Mouse (Mus musculus) intestine, postnatal 0 days (tissue): ENCODE data around the gene Gm15557. TPM values are rescaled to one million over a fixed set of nuclear protein-coding genes. Genes with fewer than 3 reads are reported as not detected.
A peak's percentile ranks its signal among the peaks of the same experiment; 100 is the strongest.

Experiments used
- ATAC-seq: fragments of 200-750 bp; cut with Nextera tagmentation; 2 replicates; pipeline ENCODE4 v1.8.0; 2017; ENCODE audit warnings: mild to moderate bottlenecking, moderate TSS enrichment, moderate library complexity
- H3K27ac ChIP-seq: fragments of 300-500 bp; sonication (generic); 2 replicates; pipeline ENCODE4 v1.5.1; 2014; ENCODE audit warnings: mild to moderate bottlenecking, low read depth, low read length, moderate library complexity
- H3K27me3 ChIP-seq: fragments of 300-500 bp; sonication (generic); replicated peaks from 2 replicates; pipeline ENCODE4 v1.6.1; 2014; ENCODE audit warnings: low read length, mixed read lengths; ENCODE audit not compliant: control insufficient read depth, insufficient read depth
- H3K36me3 ChIP-seq: fragments of 300-500 bp; sonication (generic); 2 replicates; pipeline ENCODE4 v1.6.1; 2014; ENCODE audit warnings: mild to moderate bottlenecking, moderate library complexity; ENCODE audit not compliant: control insufficient read depth, insufficient read depth
- H3K4me1 ChIP-seq: fragments of 300-500 bp; sonication (generic); replicated peaks from 2 replicates; pipeline ENCODE4 v1.6.1; 2014; ENCODE audit warnings: antibody characterized with exemption, low read length, mixed read lengths; ENCODE audit not compliant: control insufficient read depth, insufficient read depth
- H3K4me2 ChIP-seq: fragments of 300-500 bp; sonication (generic); replicated peaks from 2 replicates; pipeline ENCODE4 v1.6.1; 2014; ENCODE audit warnings: low read depth, mild to moderate bottlenecking, moderate library complexity
- H3K4me3 ChIP-seq: fragments of 300-500 bp; sonication (generic); 2 replicates; pipeline ENCODE4 v1.5.1; 2014; ENCODE audit warnings: low read depth, low read length
- H3K9ac ChIP-seq: fragments of 300-500 bp; sonication (generic); 2 replicates; pipeline ENCODE4 v1.6.1; 2014; ENCODE audit warnings: mild to moderate bottlenecking, low read depth, low read length
- H3K9me3 ChIP-seq: fragments of 300-500 bp; sonication (generic); 2 replicates; pipeline ENCODE4 v1.6.1; 2016; ENCODE audit warnings: mixed run types; ENCODE audit not compliant: control insufficient read depth
- CTCF ChIP-seq: sonication (generic); IDR thresholded peaks from 2 replicates; pipeline ENCODE4 v1.5.1; 2016; ENCODE audit warnings: low read depth, mild to moderate bottlenecking, control low read depth, antibody characterized with exemption, moderate library complexity
- WGBS: fragments of 180-500 bp; shearing (Covaris S2); extraction: QIAGEN DNeasy Blood & Tissue Kit; methylation state at CpG from one replicate; pipeline ENCODE4 v1.1.7; 2014; 5-methylcytosine and 5-hydroxymethylcytosine counted together
- polyA plus RNA-seq: library from polyadenylated mRNA; unstranded; fragments of >200 nt; fragmentation: Nextera tagmentation; extraction: Ambion mirVana; gene quantifications from 2 replicates; pipeline ENCODE4 v1.2.1, GENCODE M21; 2015

Gene Gm15557
- polyA plus RNA-seq, result not detected in 2 replicates

GRCm38 (mm10) chr2:155940681-155941080 is at the start of gene Gm15557:
Gm15557 (plus strand) TSS chr2:155940728.
- no peak within 1 kb of the TSS for H3K4me3 ChIP-seq
- no peaks in the 10 kb centered on the region for H3K36me3 ChIP-seq
- no peaks in the 10 kb centered on the region for H3K27me3 ChIP-seq
- 93% methylated on average over 3 of the region's 3 CpGs for WGBS
- H3K9me3 ChIP-seq, result no peaks in the 10 kb centered on the region
- no peak for TF ChIP-seq CTCF
- H3K4me2 ChIP-seq, result no peak within 1 kb of the TSS
- no peak within 1 kb of the TSS for H3K27ac ChIP-seq
- H3K9ac ChIP-seq, result no peak within 1 kb of the TSS
- H3K4me1 ChIP-seq, result no peaks in the 10 kb centered on the region
- no peak for ATAC-seq

- TF ChIP-seq CTCF, result no peak
- Histone ChIP-seq H3K4me3 (no peak overlapping the region), H3K27ac (no peak overlapping the region), H3K9me3 (no peaks in the 10 kb centered on the region), H3K27me3 (no peaks in the 10 kb centered on the region), H3K9ac (no peak overlapping the region), H3K4me2 (no peak overlapping the region), H3K4me1 (no peaks in the 10 kb centered on the region; the same call in 1 of the 2 replicates), H3K36me3 (peaks cover 33% of the 10 kb centered on the region)
- 57% methylated on average over 13 of the region's 13 CpGs for WGBS
- no peak for ATAC-seq
These were observed 46.1 kb upstream of the Gm15557 start for GRCm38 (mm10) chr2:155894307-155895045.

- Histone ChIP-seq H3K9me3 (no peaks in the 10 kb centered on the region), H3K27me3 (no peaks in the 10 kb centered on the region), H3K4me3 (no peak overlapping the region), H3K36me3 (peaks cover 38% of the 10 kb centered on the region), H3K9ac (no peak overlapping the region), H3K4me2 (no peak overlapping the region), H3K27ac (no peak overlapping the region), H3K4me1 (no peaks in the 10 kb centered on the region; the same call in 1 of the 2 replicates)
- no peak for ATAC-seq
- 71% methylated on average over 16 of the region's 16 CpGs for WGBS
- no peak for TF ChIP-seq CTCF
These were observed 45.3 kb upstream of the Gm15557 start for GRCm38 (mm10) chr2:155895046-155895735.

- peak; percentile 69 for ATAC-seq
- H3K9me3 ChIP-seq, result no peaks in the 10 kb centered on the region
- 57% methylated on average over 16 of the region's 16 CpGs for whole genome bisulfite sequencing
- H3K4me1 ChIP-seq, result 0 out of 2 replicates have a peak, but pooled peaks cover 5% of the 10 kb centered on the region
- H3K4me2 ChIP-seq, result no peak overlapping the region
- H3K27me3 ChIP-seq, result no peaks in the 10 kb centered on the region
- no peak overlapping the region for H3K4me3 ChIP-seq
- no peak overlapping the region for H3K9ac ChIP-seq
- TF ChIP-seq CTCF, result no peak
- peaks cover 42% of the 10 kb centered on the region for H3K36me3 ChIP-seq
- H3K27ac ChIP-seq, result no peak overlapping the region
These were observed 37.4 kb upstream of the Gm15557 start for GRCm38 (mm10) chr2:155902989-155903631.

GRCm38 (mm10) chr2:155903632-155904008 is 36.9 kb upstream of the Gm15557 start:
- Histone ChIP-seq H3K27me3 (no peaks in the 10 kb centered on the region), H3K4me3 (no peak overlapping the region), H3K4me2 (no peak overlapping the region), H3K9me3 (no peaks in the 10 kb centered on the region), H3K27ac (no peak overlapping the region), H3K36me3 (peaks cover 42% of the 10 kb centered on the region), H3K9ac (no peak overlapping the region), H3K4me1 (0 out of 2 replicates have a peak, but pooled peaks cover 5% of the 10 kb centered on the region)
- no peak for ATAC-seq
- no peak for TF ChIP-seq CTCF
- 85% methylated on average over 6 of the region's 6 CpGs for WGBS

GRCm38 (mm10) chr2:155914684-155915083 is 25.8 kb upstream of the Gm15557 start:
- no peaks in the 10 kb centered on the region for H3K27me3 ChIP-seq
- WGBS, result 88% methylated on average over 6 of the region's 6 CpGs
- no peaks in the 10 kb centered on the region for H3K4me1 ChIP-seq
- H3K4me3 ChIP-seq, result no peak overlapping the region
- no peak for TF ChIP-seq CTCF
- H3K4me2 ChIP-seq, result no peak overlapping the region
- no peaks in the 10 kb centered on the region for H3K9me3 ChIP-seq
- peaks cover 44% of the 10 kb centered on the region for H3K36me3 ChIP-seq
- ATAC-seq, result no peak
- no peak overlapping the region for H3K9ac ChIP-seq
- no peak overlapping the region for H3K27ac ChIP-seq
